Mouse (Mus musculus) midbrain, embryonic 15.5 days (tissue): Measurements from ENCODE around the gene Ephx4. TPM values are rescaled to one million over a fixed set of nuclear protein-coding genes. Genes with fewer than 3 reads are reported as not detected.

Experiments
- polyA plus RNA-seq: library from polyadenylated mRNA; unstranded; fragments of >200 nt; fragmentation: Nextera tagmentation; extraction: Ambion mirVana; gene quantifications from 2 replicates; pipeline ENCODE4 v1.2.1, GENCODE M21; 2015

Ephx4 gene
- polyA plus RNA-seq, 1 experiment from 2014 or later = 2.2 TPM

Other genes with a start within 250 kb of the Ephx4 start
- gene Tgfbr3, start 113.1 kb upstream of the Ephx4 start, polyA plus RNA-seq = 6.5 TPM in 2 replicates
- 2.2 and 2.3 TPM in 2 replicates for gene Brdt, start 71.6 kb upstream of the Ephx4 start, polyA plus RNA-seq
- gene Lpcat2b, start 28.8 kb downstream of the Ephx4 start, polyA plus RNA-seq = not detected in 2 replicates
- gene Btbd8, start 35.3 kb downstream of the Ephx4 start, polyA plus RNA-seq = 22.4 and 22.5 TPM in 2 replicates
- 0.41 and 0.81 TPM in 2 replicates for gene Gm42669, start 104.9 kb downstream of the Ephx4 start, polyA plus RNA-seq
- 0.39 and 0.72 TPM in 2 replicates for gene 1700028K03Rik, start 132.0 kb downstream of the Ephx4 start, polyA plus RNA-seq
- gene Rpap2, start 194.6 kb downstream of the Ephx4 start, polyA plus RNA-seq = 21.3 and 23.2 TPM in 2 replicates
- gene Glmn, start 195.2 kb downstream of the Ephx4 start, polyA plus RNA-seq = 33.3 and 36.3 TPM in 2 replicates